Mouse (Mus musculus) stomach, embryonic 16.5 days (tissue): ENCODE measurements around the gene Klf13. TPM values are rescaled to one million over a fixed set of nuclear protein-coding genes. Genes with fewer than 3 reads are reported as not detected.
A peak's percentile ranks its signal among the peaks of the same experiment; 100 is the strongest.

Experiments used
- ATAC-seq: fragments of 200-750 bp; cut with Nextera tagmentation; 2 replicates; pipeline ENCODE4 v1.8.0; 2017; ENCODE audit warnings: moderate number of reproducible peaks, moderate TSS enrichment; ENCODE audit not compliant: insufficient read depth, low FRiP score
- H3K27ac ChIP-seq: fragments of 300-500 bp; sonication (generic); 2 replicates; pipeline ENCODE4 v1.5.1; 2014; ENCODE audit warnings: low read length
- H3K27me3 ChIP-seq: fragments of 300-500 bp; sonication (generic); 2 replicates; pipeline ENCODE4 v1.6.1; 2014; ENCODE audit warnings: low read length, control low read depth, mixed read lengths; ENCODE audit not compliant: control insufficient read depth, insufficient read depth
- H3K36me3 ChIP-seq: fragments of 300-500 bp; sonication (generic); 2 replicates; pipeline ENCODE4 v1.6.1; 2014; ENCODE audit warnings: low read length; ENCODE audit not compliant: control insufficient read depth, insufficient read depth
- H3K4me1 ChIP-seq: fragments of 300-500 bp; sonication (generic); 2 replicates; pipeline ENCODE4 v1.6.1; 2014; ENCODE audit warnings: low read length, control low read depth, mixed read lengths; ENCODE audit not compliant: control insufficient read depth, insufficient read depth
- H3K4me2 ChIP-seq: fragments of 300-500 bp; sonication (generic); 2 replicates; pipeline ENCODE4 v1.6.1; 2014; ENCODE audit warnings: low read depth, low read length, mixed read lengths
- H3K4me3 ChIP-seq: fragments of 300-500 bp; sonication (generic); replicated peaks from 2 replicates; pipeline ENCODE4 v1.5.1; 2014; ENCODE audit warnings: mild to moderate bottlenecking, low read length
- H3K9ac ChIP-seq: fragments of 300-500 bp; sonication (generic); 2 replicates; pipeline ENCODE4 v1.6.1; 2014; ENCODE audit warnings: low read length
- H3K9me3 ChIP-seq: fragments of 300-500 bp; sonication (generic); replicated peaks from 2 replicates; pipeline ENCODE4 v1.6.1; 2016; ENCODE audit warnings: low read length, control low read depth; ENCODE audit not compliant: control insufficient read depth
- WGBS: fragments of 180-500 bp; shearing (Covaris S2); extraction: QIAGEN DNeasy Blood & Tissue Kit; methylation state at CpG from one replicate; pipeline ENCODE4 v1.1.7; 2014; 5-methylcytosine and 5-hydroxymethylcytosine counted together
- polyA plus RNA-seq: library from polyadenylated mRNA; unstranded; fragments of >200 nt; fragmentation: Nextera tagmentation; extraction: Ambion mirVana; gene quantifications from 2 replicates; pipeline ENCODE4 v1.2.1, GENCODE M21; 2015

Gene Klf13
- polyA plus RNA-seq, 1 experiment from 2014 or later = 30.8 TPM

DNA sequence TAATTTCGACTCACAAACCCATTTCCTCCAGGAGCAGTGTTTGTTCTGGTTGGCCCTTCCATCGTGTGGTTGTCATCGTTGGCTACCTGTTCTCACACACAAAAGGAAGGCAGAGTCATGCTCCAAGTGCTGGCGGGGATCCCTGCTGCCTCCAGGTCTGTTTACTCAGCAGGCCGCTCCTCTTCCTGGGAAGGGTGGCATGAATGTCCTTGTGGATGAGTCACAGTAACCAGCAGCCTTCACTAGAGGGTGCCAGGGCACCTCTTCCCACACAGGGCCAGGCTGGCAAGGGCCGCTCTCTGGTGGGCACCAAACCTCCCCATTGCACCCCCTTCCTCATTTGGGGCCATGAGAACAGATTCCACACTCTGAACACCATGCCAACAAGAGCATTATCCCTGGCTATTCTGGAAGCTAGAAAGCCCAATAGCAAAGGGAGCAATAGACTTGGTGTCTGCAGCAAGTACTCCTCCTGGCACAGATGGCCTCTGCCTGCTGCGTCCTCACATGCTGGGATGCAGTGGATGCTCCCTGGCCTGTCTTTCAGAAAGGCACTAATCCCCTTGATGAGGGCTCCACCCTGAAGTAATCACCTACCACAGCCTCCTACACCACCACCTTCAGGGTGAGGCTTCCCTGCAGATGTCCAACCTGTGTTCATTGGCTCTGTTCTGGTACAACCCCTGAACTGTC lies 86.7 kb downstream of the Klf13 start:
- no peaks in the 10 kb centered on the region for H3K36me3 ChIP-seq
- H3K9ac ChIP-seq = no peak overlapping the region
- no peak overlapping the region for H3K4me2 ChIP-seq
- 45% methylated on average over 7 of the region's 7 CpGs for WGBS
- ATAC-seq = peak; percentile 85
- H3K4me3 ChIP-seq = no peak overlapping the region
- no peaks in the 10 kb centered on the region for H3K4me1 ChIP-seq
- no peaks in the 10 kb centered on the region for H3K27me3 ChIP-seq
- no peaks in the 10 kb centered on the region for H3K9me3 ChIP-seq
- no peak overlapping the region for H3K27ac ChIP-seq

Other genes with a start within 250 kb of the Klf13 start
- gene E030018B13Rik, start 22.1 kb downstream of the Klf13 start, polyA plus RNA-seq = not detected in 2 replicates
- 0.12 and 0.22 TPM in 2 replicates for gene Trpm1, start 214.9 kb upstream of the Klf13 start, polyA plus RNA-seq